Mouse (Mus musculus): Measurements from ENCODE around the gene Slc45a2. TPM values are rescaled to one million over a fixed set of nuclear protein-coding genes. Genes with fewer than 3 reads are reported as not detected.
A peak's percentile ranks its signal among the peaks of the same experiment; 100 is the strongest.

Gene Slc45a2
- total and polyA plus RNA-seq, 2 experiments: under 0.01 to 0.04 TPM

- no peaks in the 10 kb centered on the region for H3K27me3 ChIP-seq (ENCODE audit: control insufficient read depth, insufficient read depth, low read length)
- H3K4me1 ChIP-seq (ENCODE audit: control insufficient read depth, insufficient read depth, low read length): peaks cover 17% of the 10 kb centered on the region; the same call in 1 of the 2 replicates
- no peak overlapping the region; the same call in 1 of the 2 replicates for H3K27ac ChIP-seq (replicated peaks; ENCODE audit: insufficient read depth, low read depth, low read length)
- peak; percentile 93 for DNase-seq (ENCODE audit: extremely low read depth, low read depth, low spot score)
- no peak overlapping the region for H3K4me3 ChIP-seq (ENCODE audit: insufficient read depth, low read depth, low read length)
- no peaks in the 10 kb centered on the region for H3K36me3 ChIP-seq (ENCODE audit: control insufficient read depth, insufficient read depth, low read length)
- no peak for TF ChIP-seq CTCF (IDR thresholded peaks at IDR 0.05; ENCODE audit: low read depth, low read length)
- TF ChIP-seq POLR2A (IDR thresholded peaks at IDR 0.05; ENCODE audit: extremely low read depth, insufficient read depth, low read length): no peak
- H3K79me2 ChIP-seq (ENCODE audit: control insufficient read depth, insufficient read depth, low read length): no peaks in the 10 kb centered on the region
- 31% methylated on average over 11 of the region's 11 CpGs for WGBS
- no peak overlapping the region for H3K9ac ChIP-seq (ENCODE audit: low read depth, low read length)
Observed at GRCm38 (mm10) chr15:11010976-11011548, 10.5 kb downstream of the Slc45a2 start.

- 94% methylated on average over 2 of the region's 2 CpGs for WGBS
Observed at GRCm38 (mm10) chr15:11014931-11015330, 14.4 kb downstream of the Slc45a2 start.

GRCm38 (mm10) chr15:11026801-11027561 is 26.5 kb downstream of the Slc45a2 start:
- peak; percentile 97 for DNase-seq (ENCODE audit: extremely low read depth, low read depth, low spot score)
- H3K4me1 ChIP-seq (ENCODE audit: control insufficient read depth, insufficient read depth, low read length): peaks cover 14% of the 10 kb centered on the region; the same call in 1 of the 2 replicates
- TF ChIP-seq CTCF (IDR thresholded peaks at IDR 0.05; ENCODE audit: low read depth, low read length) (no peak), POLR2A (IDR thresholded peaks at IDR 0.05; ENCODE audit: extremely low read depth, insufficient read depth, low read length) (no peak)
- no peak overlapping the region for H3K9ac ChIP-seq (ENCODE audit: low read depth, low read length)
- WGBS: 19% methylated on average over 4 of the region's 4 CpGs
- no peak overlapping the region for H3K4me3 ChIP-seq (ENCODE audit: insufficient read depth, low read depth, low read length)
- no peaks in the 10 kb centered on the region; the same call in none of the 2 replicates for H3K27me3 ChIP-seq (ENCODE audit: control insufficient read depth, insufficient read depth, low read length)
- no peaks in the 10 kb centered on the region for H3K36me3 ChIP-seq (ENCODE audit: control insufficient read depth, insufficient read depth, low read length)
- no peaks in the 10 kb centered on the region for H3K79me2 ChIP-seq (ENCODE audit: control insufficient read depth, insufficient read depth, low read length)
- H3K27ac ChIP-seq (replicated peaks; ENCODE audit: insufficient read depth, low read depth, low read length): peak overlapping the region; percentile 50

More at GRCm38 (mm10) chr15:11014931-11015330, 14.4 kb downstream of the Slc45a2 start:
- no peak overlapping the region for H3K4me3 ChIP-seq (ENCODE audit: insufficient read depth, low read depth, low read length)
- no peaks in the 10 kb centered on the region for H3K79me2 ChIP-seq (ENCODE audit: control insufficient read depth, insufficient read depth, low read length)
- DNase-seq (ENCODE audit: extremely low read depth, low read depth, low spot score): no peak
- peaks cover 17% of the 10 kb centered on the region; the same call in 1 of the 2 replicates for H3K4me1 ChIP-seq (ENCODE audit: control insufficient read depth, insufficient read depth, low read length)
- TF ChIP-seq CTCF (IDR thresholded peaks at IDR 0.05; ENCODE audit: low read depth, low read length): no peak
- no peak for TF ChIP-seq POLR2A (IDR thresholded peaks at IDR 0.05; ENCODE audit: extremely low read depth, insufficient read depth, low read length)
- no peaks in the 10 kb centered on the region for H3K36me3 ChIP-seq (ENCODE audit: control insufficient read depth, insufficient read depth, low read length)
- no peaks in the 10 kb centered on the region for H3K27me3 ChIP-seq (ENCODE audit: control insufficient read depth, insufficient read depth, low read length)
- H3K9ac ChIP-seq (ENCODE audit: low read depth, low read length): no peak overlapping the region
- H3K27ac ChIP-seq (replicated peaks; ENCODE audit: insufficient read depth, low read depth, low read length): no peak overlapping the region

- Histone ChIP-seq H3K9ac (ENCODE audit: low read depth, low read length) (no peak overlapping the region), H3K27ac (replicated peaks; ENCODE audit: insufficient read depth, low read depth, low read length) (no peak overlapping the region), H3K4me1 (ENCODE audit: control insufficient read depth, insufficient read depth, low read length) (peaks cover 14% of the 10 kb centered on the region; the same call in 1 of the 2 replicates), H3K36me3 (ENCODE audit: control insufficient read depth, insufficient read depth, low read length) (no peaks in the 10 kb centered on the region), H3K4me3 (ENCODE audit: insufficient read depth, low read depth, low read length) (no peak overlapping the region), H3K79me2 (ENCODE audit: control insufficient read depth, insufficient read depth, low read length) (no peaks in the 10 kb centered on the region), H3K27me3 (ENCODE audit: control insufficient read depth, insufficient read depth, low read length) (no peaks in the 10 kb centered on the region; the same call in 1 of the 2 replicates)
- 44% methylated on average over 3 of the region's 3 CpGs for WGBS
- DNase-seq (ENCODE audit: extremely low read depth, low read depth, low spot score): peak; percentile 2
- no peak for TF ChIP-seq CTCF (IDR thresholded peaks at IDR 0.05; ENCODE audit: low read depth, low read length)
- no peak for TF ChIP-seq POLR2A (IDR thresholded peaks at IDR 0.05; ENCODE audit: extremely low read depth, insufficient read depth, low read length)
Observed at GRCm38 (mm10) chr15:11030188-11030587, 29.7 kb downstream of the Slc45a2 start.

GRCm38 (mm10) chr15:11035947-11036474 is 35.5 kb downstream of the Slc45a2 start:
- 12% methylated on average over 34 of the region's 34 CpGs for WGBS
- Histone ChIP-seq H3K79me2 (ENCODE audit: control insufficient read depth, insufficient read depth, low read length) (no peaks in the 10 kb centered on the region), H3K9ac (ENCODE audit: low read depth, low read length) (no peak overlapping the region), H3K36me3 (ENCODE audit: control insufficient read depth, insufficient read depth, low read length) (no peaks in the 10 kb centered on the region), H3K4me1 (ENCODE audit: control insufficient read depth, insufficient read depth, low read length) (peaks cover 6% of the 10 kb centered on the region), H3K27me3 (ENCODE audit: control insufficient read depth, insufficient read depth, low read length) (peaks cover 5% of the 10 kb centered on the region; the same call in 1 of the 2 replicates), H3K4me3 (ENCODE audit: insufficient read depth, low read depth, low read length) (no peak overlapping the region), H3K27ac (replicated peaks; ENCODE audit: insufficient read depth, low read depth, low read length) (no peak overlapping the region)
- TF ChIP-seq POLR2A (IDR thresholded peaks at IDR 0.05; ENCODE audit: extremely low read depth, insufficient read depth, low read length): no peak
- peak; percentile 17; the same call in 1 of the 2 replicates for TF ChIP-seq CTCF (IDR thresholded peaks at IDR 0.05; ENCODE audit: low read depth, low read length)
- DNase-seq (ENCODE audit: extremely low read depth, low read depth, low spot score): peak; percentile 6
